ENCODE assay signal across 12 mouse cellular contexts in genomic region chr12:85227876-85228599, GRCm38 (mm10). TPM values are rescaled to one million over a fixed set of nuclear protein-coding genes. Genes with fewer than 3 reads are reported as not detected.
DNase-seq lines count a peak whose midpoint lies in the region; ATAC-seq and TF ChIP-seq lines count a peak whose summit lies in the region.
"Had no signal": no experiment of that assay in that cellular context is flagged by ENCODE, and none has a peak within 500 bp of the region (broad histone marks: within the 10 kb centered on the region; RNA-seq: fewer than 3 reads in every experiment).

No protein-coding gene starts in this region.

- TF ChIP-seq POLR2A in lung, adult 2 months (IDR thresholded peaks at IDR 0.05; ENCODE audit: borderline replicate concordance, extremely low read depth, low read depth, low read length), result no peak

- 57% methylated on average over 15 of the region's 15 CpGs for WGBS in lung, embryonic 14.5 days
- 45% methylated on average over 15 of the region's 15 CpGs for WGBS in lung, adult 2 months

- H3K36me3 ChIP-seq in lung, embryonic 14.5 days (ENCODE audit: insufficient read depth), result peaks cover 42% of the 10 kb centered on the region

- H3K4me2 ChIP-seq in lung, embryonic 14.5 days, result no peak overlapping the region

- DNase-seq in gastrocnemius, adult 2 months, result no peak
- DNase-seq in gastrocnemius, adult 8-10 months (ENCODE audit: low spot score in 2 of 2), result no peak
- DNase-seq in lung, embryonic 14.5 days, result peak; percentile 23
- DNase-seq in lung, adult 2 months, result no peak
- DNase-seq in heart, postnatal 10 days, result peak; percentile 17 to 27
- DNase-seq in lung, postnatal 4 days, result peak; percentile 15 to 39
- DNase-seq in cerebellum, postnatal 36 days, result no peak
- DNase-seq: B cell, adult 2 months; forebrain, postnatal 0 days had no signal

- H3K4me3 ChIP-seq in gastrocnemius, adult 2 months, result peak overlapping the region; percentile 18
- H3K4me3 ChIP-seq in lung, embryonic 14.5 days (ENCODE audit: low read depth, low read length), result no peak overlapping the region
- H3K4me3 ChIP-seq in lung, adult 2 months (replicated peaks; ENCODE audit: extremely low read depth, low read depth, low read length), result no peak overlapping the region
- H3K4me3 ChIP-seq: hindbrain, embryonic 10.5 days had no signal

- TF ChIP-seq CTCF in gastrocnemius, adult 2 months (IDR thresholded peaks at IDR 0.05), result no peak
- TF ChIP-seq CTCF in lung, embryonic 14.5 days (IDR thresholded peaks at IDR 0.05; ENCODE audit: low read depth), result no peak
- no peak for TF ChIP-seq CTCF in lung, adult 2 months (IDR thresholded peaks at IDR 0.05; ENCODE audit: insufficient read depth, low read length)

- no peak overlapping the region for H3K9ac ChIP-seq in lung, embryonic 14.5 days
- H3K9ac ChIP-seq: forebrain, postnatal 0 days; liver, embryonic 14.5 days had no signal

- peak overlapping the region; percentile 79 for H3K27ac ChIP-seq in gastrocnemius, adult 2 months
- no peak overlapping the region; the same call in 1 of the 2 replicates for H3K27ac ChIP-seq in lung, embryonic 14.5 days (ENCODE audit: low read depth)
- H3K27ac ChIP-seq: hindbrain, embryonic 10.5 days; liver, embryonic 14.5 days had no signal

- H3K27me3 ChIP-seq in lung, embryonic 14.5 days (ENCODE audit: insufficient read depth, low read length), result no peaks in the 10 kb centered on the region

- intact Hi-C loops in gastrocnemius, adult 2 months (cut with DNase I), result no loop called here
- intact Hi-C loops in heart, postnatal 10 days (cut with DNase I), result loop anchor here (5.0 kb wide), 1 partner anchor 44 kb away; the partner anchor contains the start of gene Mlh3

- H3K4me1 ChIP-seq in lung, embryonic 14.5 days (ENCODE audit: insufficient read depth), result 0 out of 2 replicates have a peak, but pooled peaks cover 2% of the 10 kb centered on the region
- no peaks in the 10 kb centered on the region for H3K4me1 ChIP-seq in lung, adult 2 months (ENCODE audit: control insufficient read depth, insufficient read depth, low read length)

- no peaks in the 10 kb centered on the region for H3K9me3 ChIP-seq in lung, embryonic 14.5 days (ENCODE audit: low read depth, low read length)
- H3K9me3 ChIP-seq: hindbrain, embryonic 10.5 days had no signal

- ATAC-seq in lung, embryonic 14.5 days (ENCODE audit: insufficient read depth), result no peak
- no peak for ATAC-seq in activated CD4-positive, CD25-positive, alpha-beta regulatory T cell, adult 4 months
- ATAC-seq: forebrain, postnatal 0 days had no signal

RNA-seq across cellular contexts. Expression of gene Eif2b2, which starts 8.8 kb away (rescaled TPM):
- 10 to 100 TPM; 56.1 to 63.1 TPM for total RNA-seq in gastrocnemius, adult 2 months (2021)
- 10 to 100 TPM; 50.2 to 68.0 (median 60.0) TPM for total RNA-seq in gastrocnemius, adult 8-10 months (2022)
- polyA plus RNA-seq in lung, embryonic 14.5 days (2014; fragmentation: Nextera tagmentation; extraction: Ambion mirVana), result 91.4 and 99.9 TPM in 2 replicates
- polyA plus RNA-seq in lung, adult 2 months (2012; rRNA removed), result 92.1 and 92.6 TPM in 2 replicates
- total RNA-seq in heart, postnatal 10 days (2021), result 10 to 100 TPM; 56.5 to 57.8 TPM
- 10 to 100 TPM; 53.5 to 76.2 TPM for polyA plus RNA-seq in activated CD4-positive, CD25-positive, alpha-beta regulatory T cell, adult 4 months (2017; shearing (Covaris generic))

RNA-seq across cellular contexts. Expression of gene Mlh3, which starts 42.4 kb away (rescaled TPM):
- 10 to 100 TPM in 1 of 2 experiments, 1 to 10 TPM in 1; 8.9 to 10.6 TPM for total RNA-seq in gastrocnemius, adult 2 months (2021)
- 10 to 100 TPM; 10.8 to 12.1 (median 11.7) TPM for total RNA-seq in gastrocnemius, adult 8-10 months (2022)
- polyA plus RNA-seq in lung, embryonic 14.5 days (2014; fragmentation: Nextera tagmentation; extraction: Ambion mirVana), result 8.8 and 10.2 TPM in 2 replicates
- polyA plus RNA-seq in lung, adult 2 months (2012; rRNA removed), result 3.7 and 5.5 TPM in 2 replicates
- 1 to 10 TPM; 7.1 to 8.2 TPM for total RNA-seq in heart, postnatal 10 days (2021)
- polyA plus RNA-seq in activated CD4-positive, CD25-positive, alpha-beta regulatory T cell, adult 4 months (2017; shearing (Covaris generic)), result 10 to 100 TPM in 1 of 2 experiments, 1 to 10 TPM in 1; 10.0 to 10.4 TPM

RNA-seq across cellular contexts. Expression of gene Pgf, which starts 50.4 kb away (rescaled TPM):
- total RNA-seq in gastrocnemius, adult 2 months (2021), result 1 to 10 TPM; 1.5 to 1.8 TPM
- 1 to 10 TPM in 3 of 4 experiments, under 1 TPM in 1; 0.70 to 2.1 (median 1.5) TPM for total RNA-seq in gastrocnemius, adult 8-10 months (2022)
- polyA plus RNA-seq in lung, embryonic 14.5 days (2014; fragmentation: Nextera tagmentation; extraction: Ambion mirVana), result 10.9 and 14.6 TPM in 2 replicates
- 3.0 and 3.6 TPM in 2 replicates for polyA plus RNA-seq in lung, adult 2 months (2012; rRNA removed)
- total RNA-seq in heart, postnatal 10 days (2021), result 1 to 10 TPM; 2.4 to 6.2 TPM
- polyA plus RNA-seq in activated CD4-positive, CD25-positive, alpha-beta regulatory T cell, adult 4 months (2017; shearing (Covaris generic)), result not detected

Comparison
In these comparisons a context has a peak if more than half of its experiments do, and no peak if none do; other contexts are left out.
1. DNase-seq: peak in lung, embryonic 14.5 days (single experiment), heart, postnatal 10 days (2 of 2) and lung, postnatal 4 days (2 of 2); none in gastrocnemius, adult 2 months (single experiment), gastrocnemius, adult 8-10 months (0 of 2), lung, adult 2 months (single experiment) and cerebellum, postnatal 36 days (0 of 2).